24 mouse cellular contexts compared by ENCODE assay signal in genomic region chr13:12146402-12146801, GRCm38 (mm10). TPM values are rescaled to one million over a fixed set of nuclear protein-coding genes. Genes with fewer than 3 reads are reported as not detected.
A peak's percentile ranks its signal among the peaks of the same experiment; 100 is the strongest.
DNase-seq lines count a peak whose midpoint lies in the region; ATAC-seq and TF ChIP-seq lines count a peak whose summit lies in the region.
"Had no signal": no experiment of that assay in that cellular context is flagged by ENCODE, and none has a peak within 500 bp of the region (broad histone marks: within the 10 kb centered on the region; RNA-seq: fewer than 3 reads in every experiment).

No protein-coding gene starts in this region.

- no peaks in the 10 kb centered on the region for H3K27me3 ChIP-seq in intestine, embryonic 16.5 days (replicated peaks; ENCODE audit: control insufficient read depth, insufficient read depth, low read length)
- no peaks in the 10 kb centered on the region for H3K27me3 ChIP-seq in intestine, embryonic 15.5 days (replicated peaks)
- no peaks in the 10 kb centered on the region for H3K27me3 ChIP-seq in liver, postnatal 0 days (ENCODE audit: insufficient read depth, low read length)
- no peaks in the 10 kb centered on the region for H3K27me3 ChIP-seq in stomach, postnatal 0 days (ENCODE audit: control insufficient read depth, insufficient read depth, low read length)
- H3K27me3 ChIP-seq: embryonic facial prominence, embryonic 13.5 days; forebrain, embryonic 12.5 days; forebrain, embryonic 15.5 days; heart, embryonic 12.5 days; hindbrain, embryonic 12.5 days; hindbrain, embryonic 15.5 days had no signal

- H3K4me3 ChIP-seq in intestine, embryonic 16.5 days (ENCODE audit: low read length), result no peak overlapping the region
- H3K4me3 ChIP-seq in intestine, embryonic 15.5 days (replicated peaks), result no peak overlapping the region
- no peak overlapping the region for H3K4me3 ChIP-seq in liver, postnatal 0 days (ENCODE audit: low read depth, low read length)
- H3K4me3 ChIP-seq in stomach, postnatal 0 days (ENCODE audit: low read depth, low read length), result no peak overlapping the region
- H3K4me3 ChIP-seq: embryonic facial prominence, embryonic 10.5 days; embryonic facial prominence, embryonic 13.5 days; erythroblast, embryonic 14.5 days; forebrain, embryonic 12.5 days; forebrain, embryonic 15.5 days; heart, embryonic 12.5 days; hindbrain, embryonic 12.5 days; hindbrain, embryonic 15.5 days had no signal

- no peak for ATAC-seq in intestine, embryonic 16.5 days
- ATAC-seq in intestine, embryonic 15.5 days, result no peak
- peak; percentile 82 for ATAC-seq in liver, postnatal 0 days
- ATAC-seq in stomach, postnatal 0 days (ENCODE audit: low FRiP score, low TSS enrichment), result no peak
- ATAC-seq: activated CD4-positive, CD25-positive, alpha-beta regulatory T cell, adult 4 months; forebrain, embryonic 15.5 days had no signal

- WGBS in intestine, embryonic 16.5 days, result 55% methylated on average over 2 of the region's 2 CpGs
- 64% methylated on average over 2 of the region's 2 CpGs for WGBS in intestine, embryonic 15.5 days
- 59% methylated on average over 2 of the region's 2 CpGs for WGBS in liver, postnatal 0 days (ENCODE audit: insufficient replicate concordance)
- WGBS in stomach, postnatal 0 days, result 22% methylated on average over 2 of the region's 2 CpGs

- peak overlapping the region; percentile 61 for H3K27ac ChIP-seq in intestine, embryonic 16.5 days (ENCODE audit: low read length)
- no peak overlapping the region for H3K27ac ChIP-seq in intestine, embryonic 15.5 days
- no peak overlapping the region for H3K27ac ChIP-seq in liver, postnatal 0 days (ENCODE audit: low read depth)
- H3K27ac ChIP-seq in stomach, postnatal 0 days (replicated peaks), result peak overlapping the region; percentile 53
- H3K27ac ChIP-seq: embryonic facial prominence, embryonic 10.5 days; embryonic facial prominence, embryonic 13.5 days; forebrain, embryonic 12.5 days; forebrain, embryonic 15.5 days; hindbrain, embryonic 12.5 days; hindbrain, embryonic 15.5 days had no signal

- H3K9me3 ChIP-seq in intestine, embryonic 16.5 days (ENCODE audit: control insufficient read depth, low read length), result no peaks in the 10 kb centered on the region
- H3K9me3 ChIP-seq in intestine, embryonic 15.5 days, result no peaks in the 10 kb centered on the region
- no peaks in the 10 kb centered on the region for H3K9me3 ChIP-seq in liver, postnatal 0 days (ENCODE audit: low read length)
- H3K9me3 ChIP-seq in stomach, postnatal 0 days (ENCODE audit: control insufficient read depth, low read length), result no peaks in the 10 kb centered on the region
- H3K9me3 ChIP-seq: embryonic facial prominence, embryonic 10.5 days; embryonic facial prominence, embryonic 13.5 days; forebrain, embryonic 12.5 days; forebrain, embryonic 15.5 days; heart, embryonic 12.5 days; hindbrain, embryonic 12.5 days; hindbrain, embryonic 15.5 days had no signal

- no peaks in the 10 kb centered on the region for H3K36me3 ChIP-seq in intestine, embryonic 16.5 days (ENCODE audit: control insufficient read depth, insufficient read depth, low read length)
- no peaks in the 10 kb centered on the region for H3K36me3 ChIP-seq in intestine, embryonic 15.5 days
- H3K36me3 ChIP-seq in liver, postnatal 0 days (replicated peaks; ENCODE audit: insufficient read depth, low read length), result no peaks in the 10 kb centered on the region
- no peaks in the 10 kb centered on the region for H3K36me3 ChIP-seq in stomach, postnatal 0 days (ENCODE audit: control insufficient read depth, insufficient read depth, low read length)
- H3K36me3 ChIP-seq: embryonic facial prominence, embryonic 10.5 days; embryonic facial prominence, embryonic 13.5 days; forebrain, embryonic 12.5 days; forebrain, embryonic 15.5 days; heart, embryonic 12.5 days; hindbrain, embryonic 12.5 days; hindbrain, embryonic 15.5 days had no signal

- no peaks in the 10 kb centered on the region for H3K4me1 ChIP-seq in intestine, embryonic 16.5 days (ENCODE audit: control insufficient read depth, insufficient read depth, low read length)
- no peaks in the 10 kb centered on the region for H3K4me1 ChIP-seq in intestine, embryonic 15.5 days (replicated peaks)
- no peaks in the 10 kb centered on the region; the same call in 1 of the 2 replicates for H3K4me1 ChIP-seq in liver, postnatal 0 days (ENCODE audit: insufficient read depth)
- H3K4me1 ChIP-seq in stomach, postnatal 0 days (replicated peaks; ENCODE audit: control insufficient read depth, insufficient read depth), result no peaks in the 10 kb centered on the region
- H3K4me1 ChIP-seq: embryonic facial prominence, embryonic 10.5 days; embryonic facial prominence, embryonic 13.5 days; forebrain, embryonic 12.5 days; forebrain, embryonic 15.5 days; hindbrain, embryonic 12.5 days; hindbrain, embryonic 15.5 days had no signal

- no peak for DNase-seq in liver, postnatal 0 days
- no peak for DNase-seq in liver
- no peak for DNase-seq in stomach, postnatal 0 days (ENCODE audit: low spot score)
- DNase-seq in ovary, adult 18-20 months (ENCODE audit: low spot score), result no peak
- DNase-seq: adrenal gland, adult 8-10 months; adrenal gland, postnatal 25 days; cerebellum, adult 11-12 months; cerebellum, adult 8-10 months; cerebellum, postnatal 10 days; cerebellum, postnatal 36 days; embryo, embryonic 11 days; gastrocnemius, postnatal 25 days; heart, adult 18-20 months had no signal

- H3K9ac ChIP-seq in intestine, embryonic 16.5 days (ENCODE audit: low read depth, low read length), result no peak overlapping the region
- no peak overlapping the region for H3K9ac ChIP-seq in intestine, embryonic 15.5 days
- H3K9ac ChIP-seq in liver, postnatal 0 days (replicated peaks), result no peak overlapping the region
- H3K9ac ChIP-seq in stomach, postnatal 0 days (ENCODE audit: low read length), result no peak overlapping the region
- H3K9ac ChIP-seq: embryonic facial prominence, embryonic 13.5 days; forebrain, embryonic 12.5 days; forebrain, embryonic 15.5 days; heart, embryonic 12.5 days; hindbrain, embryonic 12.5 days; hindbrain, embryonic 15.5 days had no signal

- TF ChIP-seq CTCF in liver, postnatal 0 days (IDR thresholded peaks at IDR 0.05; ENCODE audit: low read depth), result no peak
- no peak for TF ChIP-seq CTCF in stomach, postnatal 0 days (IDR thresholded peaks at IDR 0.05; ENCODE audit: low read depth)

- H3K4me2 ChIP-seq in intestine, embryonic 16.5 days (ENCODE audit: low read depth, low read length), result no peak overlapping the region
- no peak overlapping the region for H3K4me2 ChIP-seq in intestine, embryonic 15.5 days (replicated peaks)
- H3K4me2 ChIP-seq in liver, postnatal 0 days (ENCODE audit: low read depth, low read length), result no peak overlapping the region
- H3K4me2 ChIP-seq in stomach, postnatal 0 days (replicated peaks; ENCODE audit: low read depth), result no peak overlapping the region
- H3K4me2 ChIP-seq: embryonic facial prominence, embryonic 13.5 days; forebrain, embryonic 12.5 days; forebrain, embryonic 15.5 days; heart, embryonic 12.5 days; hindbrain, embryonic 12.5 days; hindbrain, embryonic 15.5 days had no signal

- TF ChIP-seq EP300 in liver, postnatal 0 days (IDR thresholded peaks at IDR 0.05; ENCODE audit: low read depth), result no peak
- no peak for TF ChIP-seq EP300 in stomach, postnatal 0 days (optimal IDR thresholded peaks at IDR 0.05)

RNA-seq across cellular contexts. Expression of gene Ryr2, which starts 39.7 kb away (rescaled TPM):
- 0.65 and 0.78 TPM in 2 replicates for polyA plus RNA-seq in intestine, embryonic 16.5 days (2015; fragmentation: Nextera tagmentation; extraction: Ambion mirVana)
- 1.0 and 1.1 TPM in 2 replicates for polyA plus RNA-seq in intestine, embryonic 15.5 days (2015; fragmentation: Nextera tagmentation; extraction: Ambion mirVana)
- 0.12 and 0.16 TPM in 2 replicates for polyA plus RNA-seq in liver, postnatal 0 days (2015; fragmentation: Nextera tagmentation; extraction: Ambion mirVana)
- polyA plus RNA-seq in stomach, postnatal 0 days (2015; fragmentation: Nextera tagmentation; extraction: Ambion mirVana), result 0.61 and 0.62 TPM in 2 replicates
- polyA plus RNA-seq: activated CD4-positive, CD25-positive, alpha-beta regulatory T cell, adult 4 months; erythroblast, embryonic 14.5 days had no signal

Comparison
In these comparisons a context has a peak if more than half of its experiments do, and no peak if none do; other contexts are left out.
1. H3K27ac ChIP-seq: peak in intestine, embryonic 16.5 days (single experiment) and stomach, postnatal 0 days (single experiment); none in intestine, embryonic 15.5 days (single experiment) and liver, postnatal 0 days (single experiment).